Mouse (Mus musculus) heart, embryonic 13.5 days (tissue): ENCODE results near the gene Anxa9. TPM values are rescaled to one million over a fixed set of nuclear protein-coding genes. Genes with fewer than 3 reads are reported as not detected.

Experiments
- ATAC-seq: fragments of 200-750 bp; cut with Nextera tagmentation; 2 replicates; pipeline ENCODE4 v1.8.0; 2017; ENCODE audit warnings: moderate TSS enrichment; ENCODE audit not compliant: insufficient number of reproducible peaks, low FRiP score, low TSS enrichment; ENCODE audit errors: extremely low read depth
- H3K27ac ChIP-seq: fragments of 300-500 bp; sonication (generic); replicated peaks from 2 replicates; pipeline ENCODE4 v1.5.1; 2015; ENCODE audit warnings: moderate library complexity, mild to moderate bottlenecking, inconsistent platforms
- H3K27me3 ChIP-seq: fragments of 300-500 bp; sonication (generic); replicated peaks from 2 replicates; pipeline ENCODE4 v1.6.1; 2015; ENCODE audit warnings: mild to moderate bottlenecking, inconsistent platforms
- H3K36me3 ChIP-seq: fragments of 300-500 bp; sonication (generic); 2 replicates; pipeline ENCODE4 v1.6.1; 2015; ENCODE audit warnings: mild to moderate bottlenecking, inconsistent platforms
- H3K4me1 ChIP-seq: fragments of 300-500 bp; sonication (generic); 2 replicates; pipeline ENCODE4 v1.6.1; 2015; ENCODE audit warnings: inconsistent platforms
- H3K4me2 ChIP-seq: fragments of 300-500 bp; sonication (generic); 2 replicates; pipeline ENCODE4 v1.6.1; 2015; ENCODE audit warnings: inconsistent platforms, mild to moderate bottlenecking, moderate library complexity
- H3K4me3 ChIP-seq: fragments of 300-500 bp; sonication (generic); 2 replicates; pipeline ENCODE4 v1.5.1; 2015; ENCODE audit warnings: moderate library complexity, mild to moderate bottlenecking, inconsistent platforms
- H3K9ac ChIP-seq: fragments of 300-500 bp; sonication (generic); 2 replicates; pipeline ENCODE4 v1.6.1; 2015; ENCODE audit warnings: inconsistent platforms, mild to moderate bottlenecking, moderate library complexity
- H3K9me3 ChIP-seq: fragments of 300-500 bp; sonication (generic); 2 replicates; pipeline ENCODE4 v1.6.1; 2016; ENCODE audit warnings: inconsistent platforms
- WGBS: fragments of 180-500 bp; shearing (Covaris S2); methylation state at CpG from one replicate; pipeline ENCODE4 v1.1.7; 2015; ENCODE audit warnings: mixed read lengths; 5-methylcytosine and 5-hydroxymethylcytosine counted together
- polyA plus RNA-seq: library from polyadenylated mRNA; unstranded; fragments of >200 nt; fragmentation: Nextera tagmentation; extraction: Ambion mirVana; gene quantifications from 2 replicates; pipeline ENCODE4 v1.2.1, GENCODE M21; 2015

Anxa9 gene
- polyA plus RNA-seq, 1 experiment from 2014 or later: 0.90 TPM

DNA sequence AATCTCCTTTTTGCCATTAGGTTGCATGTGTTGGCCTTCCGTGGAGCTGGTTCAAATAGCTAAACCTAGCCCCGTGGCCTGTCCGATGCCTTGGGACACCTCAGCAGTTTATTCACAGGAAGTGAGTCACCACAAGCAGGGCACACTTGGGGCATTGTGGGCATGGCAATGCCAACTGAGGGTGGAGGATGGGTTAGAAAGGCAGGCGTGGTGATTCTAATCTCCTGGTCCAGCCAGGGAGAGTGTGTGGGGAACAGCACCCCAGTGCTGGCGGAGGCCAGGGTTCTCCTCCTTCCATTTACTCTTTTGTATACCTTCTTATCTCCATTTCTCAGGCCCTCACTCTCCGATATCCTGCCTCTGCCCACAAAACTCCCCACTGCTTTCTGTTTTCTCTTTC is 5.6 kb upstream of the Anxa9 start:
- no peak overlapping the region for H3K9ac ChIP-seq
- 57% methylated on average over 6 of the region's 6 CpGs for WGBS
- no peaks in the 10 kb centered on the region for H3K27me3 ChIP-seq
- no peaks in the 10 kb centered on the region for H3K36me3 ChIP-seq
- no peak for ATAC-seq
- H3K9me3 ChIP-seq: no peaks in the 10 kb centered on the region
- H3K4me3 ChIP-seq: no peak overlapping the region
- 0 out of 2 replicates have a peak overlapping the region, but pooled peaks have one; percentile 33 for H3K27ac ChIP-seq
- H3K4me2 ChIP-seq: no peak overlapping the region
- peaks cover 34% of the 10 kb centered on the region for H3K4me1 ChIP-seq

DNA sequence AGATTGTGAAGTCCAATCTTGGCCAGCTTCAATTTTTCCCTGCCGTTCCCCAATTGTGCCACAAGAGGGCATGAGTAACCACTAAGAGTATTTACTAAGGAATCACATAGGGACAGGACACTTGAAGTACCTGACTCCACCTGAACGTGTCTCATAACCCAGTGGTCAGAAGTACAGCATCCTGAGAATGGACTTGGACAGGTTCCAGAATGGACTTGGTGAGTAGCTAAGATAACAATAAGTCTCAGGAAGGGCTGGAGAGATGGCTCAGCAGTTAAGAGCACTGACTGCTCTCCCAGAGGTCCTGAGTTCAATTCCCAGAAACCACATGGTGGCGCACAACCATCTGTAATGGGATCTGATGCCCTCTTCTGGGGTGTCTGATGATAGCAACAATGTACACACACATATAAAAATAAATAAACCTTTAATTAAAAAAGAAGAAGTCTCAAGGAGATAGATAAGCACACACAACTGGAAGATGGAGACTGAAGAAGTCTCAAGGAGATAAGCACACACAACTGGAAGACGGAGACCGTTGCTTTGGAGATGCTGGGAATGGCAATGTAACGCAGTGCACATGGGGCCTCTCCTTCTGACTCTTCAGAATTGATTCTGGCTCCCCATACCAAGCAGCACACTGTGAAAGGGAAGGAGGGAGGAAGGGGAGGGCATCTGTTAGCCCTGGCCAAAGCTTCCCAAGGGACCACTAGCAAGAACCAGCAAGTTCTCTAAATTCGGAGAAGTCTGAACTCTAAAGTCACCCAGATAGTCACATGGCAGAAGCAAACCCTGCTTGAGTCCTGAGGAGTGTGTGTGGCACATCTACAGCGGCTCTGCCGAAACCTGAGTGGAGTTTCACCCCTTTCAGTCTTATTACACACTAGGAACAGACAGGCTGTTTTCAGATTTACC is 4.2 kb upstream of the Anxa9 start:
- no peak for ATAC-seq
- H3K27me3 ChIP-seq: no peaks in the 10 kb centered on the region
- peaks cover 31% of the 10 kb centered on the region for H3K4me1 ChIP-seq
- H3K9ac ChIP-seq: no peak overlapping the region
- no peak overlapping the region for H3K4me2 ChIP-seq
- H3K4me3 ChIP-seq: no peak overlapping the region
- WGBS: 63% methylated on average over 9 of the region's 9 CpGs
- H3K36me3 ChIP-seq: no peaks in the 10 kb centered on the region
- H3K27ac ChIP-seq: no peak overlapping the region
- H3K9me3 ChIP-seq: no peaks in the 10 kb centered on the region

DNA sequence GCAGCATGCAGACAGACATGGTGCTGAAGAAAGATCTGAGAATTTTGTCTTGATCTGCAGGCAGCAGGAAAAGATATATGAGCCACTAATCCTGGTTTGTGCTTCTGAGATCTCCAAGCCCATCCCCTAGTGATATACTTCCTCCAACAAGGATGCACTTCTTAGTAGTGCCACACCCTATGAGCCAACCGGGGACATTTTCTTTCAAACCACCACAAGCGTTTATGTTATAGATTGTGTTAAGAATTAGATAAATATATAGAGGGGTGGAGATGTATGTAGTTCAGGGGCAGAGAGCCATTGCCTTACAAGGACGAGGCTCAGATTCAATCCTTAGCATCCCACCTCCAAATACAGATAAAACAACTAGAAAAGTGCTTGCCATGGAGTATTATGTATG is 3.5 kb upstream of the Anxa9 start:
- peaks cover 28% of the 10 kb centered on the region for H3K4me1 ChIP-seq
- no peak overlapping the region for H3K4me3 ChIP-seq
- H3K36me3 ChIP-seq: no peaks in the 10 kb centered on the region
- H3K9ac ChIP-seq: no peak overlapping the region
- no peak overlapping the region for H3K4me2 ChIP-seq
- H3K27me3 ChIP-seq: no peaks in the 10 kb centered on the region
- 58% methylated on average over 3 of the region's 3 CpGs for WGBS
- ATAC-seq: no peak
- no peak overlapping the region for H3K27ac ChIP-seq
- H3K9me3 ChIP-seq: no peaks in the 10 kb centered on the region

DNA sequence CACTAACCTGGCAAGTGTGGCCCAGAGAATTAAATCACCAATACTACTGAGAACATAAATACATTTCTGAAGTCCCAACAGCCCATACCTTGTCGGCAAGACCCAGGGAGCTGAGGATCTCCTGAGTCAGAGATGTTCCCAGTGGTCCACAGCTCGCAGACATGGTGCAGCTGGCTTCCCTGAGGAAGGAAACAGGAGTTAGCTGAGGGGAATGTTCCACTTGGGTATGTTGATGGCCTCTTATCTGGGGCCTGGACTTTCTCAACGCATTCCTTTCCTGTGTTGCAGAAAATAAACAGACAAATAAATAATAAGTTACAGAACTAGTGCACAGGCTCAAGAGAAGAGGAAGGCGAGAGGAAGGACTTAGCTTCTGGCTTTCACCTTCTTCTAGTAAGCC is 732 bp downstream of the Anxa9 start:
- H3K9ac ChIP-seq: no peak overlapping the region
- peaks cover 10% of the 10 kb centered on the region for H3K4me1 ChIP-seq
- 38% methylated on average over 4 of the region's 4 CpGs for whole genome bisulfite sequencing
- H3K27ac ChIP-seq: no peak overlapping the region
- no peak overlapping the region for H3K4me3 ChIP-seq
- H3K9me3 ChIP-seq: no peaks in the 10 kb centered on the region
- no peaks in the 10 kb centered on the region for H3K27me3 ChIP-seq
- no peak for ATAC-seq
- H3K36me3 ChIP-seq: no peaks in the 10 kb centered on the region
- H3K4me2 ChIP-seq: no peak overlapping the region

DNA sequence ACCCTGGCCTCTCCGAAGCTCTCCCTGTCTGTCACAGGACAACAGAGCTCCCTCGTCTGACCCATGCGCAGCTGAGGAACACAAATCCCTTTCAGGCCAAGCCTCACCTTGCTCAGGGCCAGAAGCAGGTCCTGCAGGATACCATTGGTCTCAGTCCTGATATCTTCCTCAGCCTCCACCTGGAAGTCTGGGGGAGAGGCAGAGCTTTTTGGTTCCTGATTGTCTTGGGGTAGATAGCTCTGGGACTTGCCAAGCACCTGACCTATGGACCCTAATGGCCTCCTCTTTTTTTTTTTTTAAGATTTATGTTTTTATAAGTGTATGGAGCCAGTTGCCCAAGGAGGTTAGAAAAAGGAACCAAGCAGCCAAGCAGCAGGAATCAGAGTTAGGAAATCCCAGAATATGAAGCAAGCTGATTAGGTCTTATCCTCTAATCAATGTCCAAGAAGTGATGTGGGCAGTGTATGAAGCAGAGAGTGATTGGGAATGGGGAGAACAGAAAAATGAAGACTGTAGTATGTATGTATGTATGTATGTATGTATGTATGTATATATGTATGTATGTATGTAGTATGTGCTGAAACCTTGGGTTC is 5.7 kb downstream of the Anxa9 start:
- Histone ChIP-seq H3K4me2 (no peak overlapping the region), H3K9ac (no peak overlapping the region), H3K36me3 (peaks cover 11% of the 10 kb centered on the region), H3K27me3 (no peaks in the 10 kb centered on the region), H3K27ac (no peak overlapping the region), H3K9me3 (no peaks in the 10 kb centered on the region), H3K4me1 (peaks cover 8% of the 10 kb centered on the region), H3K4me3 (no peak overlapping the region)
- WGBS: 67% methylated on average over 3 of the region's 3 CpGs
- ATAC-seq: no peak

DNA sequence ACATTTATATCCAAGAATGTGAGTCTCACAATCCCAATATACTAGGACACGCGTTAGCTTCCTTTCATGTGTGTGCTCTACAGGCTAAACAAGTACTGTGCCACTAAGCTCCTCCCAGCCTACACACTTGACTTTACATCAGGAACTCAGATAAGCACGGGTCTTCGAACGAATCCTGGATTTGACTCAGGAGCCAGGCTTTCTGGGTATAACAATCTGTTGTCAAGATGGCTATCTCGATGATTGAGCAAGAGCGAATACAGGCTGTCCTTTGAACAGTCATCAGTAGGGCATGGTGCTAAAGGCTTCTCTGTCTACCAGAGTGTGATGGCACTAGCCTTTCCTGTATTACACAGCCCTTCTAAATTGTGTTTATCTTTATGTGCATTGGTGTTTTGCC is 9.0 kb downstream of the Anxa9 start:
- H3K36me3 ChIP-seq: peaks cover 39% of the 10 kb centered on the region

DNA sequence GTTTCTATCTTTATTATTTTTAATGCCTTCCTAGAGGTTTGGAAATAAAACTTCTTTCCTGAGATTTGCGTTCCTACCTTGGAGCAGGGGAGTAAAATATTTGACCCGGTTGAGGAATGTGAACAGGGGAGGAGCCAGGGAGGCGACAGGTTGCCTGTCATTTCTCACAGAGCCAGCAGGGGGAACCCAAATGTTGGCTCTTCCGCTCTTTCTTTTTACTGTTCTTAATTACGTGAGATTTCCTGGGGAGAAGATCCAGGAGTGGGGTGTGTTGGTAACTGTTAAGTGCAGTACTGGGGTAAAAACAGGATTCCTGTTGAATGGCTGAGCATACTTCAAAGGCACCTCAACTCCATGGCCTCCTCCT is 10.9 kb downstream of the Anxa9 start:
- no peaks in the 10 kb centered on the region for H3K27me3 ChIP-seq

More for the DNA sequence above, 9.0 kb downstream of the Anxa9 start:
- Histone ChIP-seq H3K27ac (no peak overlapping the region), H3K9ac (no peak overlapping the region), H3K4me1 (peaks cover 14% of the 10 kb centered on the region), H3K9me3 (no peaks in the 10 kb centered on the region), H3K4me3 (no peak overlapping the region), H3K4me2 (no peak overlapping the region), H3K27me3 (no peaks in the 10 kb centered on the region)
- 57% methylated on average over 7 of the region's 7 CpGs for WGBS
- no peak for ATAC-seq

DNA sequence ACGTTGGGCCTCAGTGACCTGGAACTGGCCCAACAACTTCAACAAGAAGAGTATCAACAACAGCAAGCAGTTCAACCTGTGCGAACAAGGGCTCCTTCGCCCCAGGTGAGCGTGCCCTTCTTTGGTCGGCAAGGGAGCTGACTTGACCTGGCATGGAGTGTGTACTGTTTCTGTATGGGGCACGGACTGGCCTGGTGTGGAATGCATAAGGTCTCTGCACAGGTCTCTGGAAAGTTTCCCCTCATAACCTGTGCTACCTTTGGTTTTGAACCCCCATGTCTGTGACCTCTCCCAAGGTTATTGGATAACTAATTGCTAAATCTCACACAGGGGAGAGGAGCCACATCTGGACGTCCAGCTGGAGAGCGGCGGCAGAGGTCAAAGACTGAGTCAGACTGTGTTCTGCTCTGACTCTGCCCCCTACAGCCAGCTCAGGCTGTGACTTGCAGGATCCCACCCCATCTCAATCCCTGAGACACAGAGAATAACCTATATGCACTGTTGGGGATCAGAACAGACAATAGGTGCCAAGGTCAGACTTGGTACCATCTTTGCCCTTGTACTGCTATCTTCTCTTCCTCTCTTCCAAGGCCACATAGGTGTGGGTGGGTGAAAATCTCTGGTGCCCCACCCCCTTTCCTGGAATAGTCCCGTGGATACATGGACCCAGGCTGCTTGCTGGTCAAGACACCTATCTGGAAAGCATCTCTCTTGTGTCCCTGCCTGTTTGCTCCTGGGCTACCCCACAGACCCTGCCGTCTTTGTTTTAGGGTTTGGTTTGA is 11.5 kb downstream of the Anxa9 start:
- Histone ChIP-seq H3K4me2 (0 out of 2 replicates have a peak overlapping the region, but pooled peaks have one; percentile 22), H3K4me3 (no peak overlapping the region), H3K27me3 (no peaks in the 10 kb centered on the region), H3K9ac (no peak overlapping the region), H3K36me3 (peaks cover 62% of the 10 kb centered on the region), H3K9me3 (no peaks in the 10 kb centered on the region), H3K4me1 (peaks cover 14% of the 10 kb centered on the region), H3K27ac (no peak overlapping the region)
- peak; percentile 23; the same call in 1 of the 2 replicates for ATAC-seq
- 75% methylated on average over 11 of the region's 11 CpGs for WGBS

More for the DNA sequence above, 10.9 kb downstream of the Anxa9 start:
- H3K36me3 ChIP-seq: peaks cover 57% of the 10 kb centered on the region
- 11% methylated on average over 5 of the region's 5 CpGs for WGBS
- H3K9me3 ChIP-seq: no peaks in the 10 kb centered on the region
- no peak for ATAC-seq
- no peak overlapping the region for H3K9ac ChIP-seq
- 0 out of 2 replicates have a peak overlapping the region, but pooled peaks have one; percentile 22 for H3K4me2 ChIP-seq
- no peak overlapping the region for H3K4me3 ChIP-seq
- H3K4me1 ChIP-seq: peaks cover 14% of the 10 kb centered on the region
- no peak overlapping the region for H3K27ac ChIP-seq

DNA sequence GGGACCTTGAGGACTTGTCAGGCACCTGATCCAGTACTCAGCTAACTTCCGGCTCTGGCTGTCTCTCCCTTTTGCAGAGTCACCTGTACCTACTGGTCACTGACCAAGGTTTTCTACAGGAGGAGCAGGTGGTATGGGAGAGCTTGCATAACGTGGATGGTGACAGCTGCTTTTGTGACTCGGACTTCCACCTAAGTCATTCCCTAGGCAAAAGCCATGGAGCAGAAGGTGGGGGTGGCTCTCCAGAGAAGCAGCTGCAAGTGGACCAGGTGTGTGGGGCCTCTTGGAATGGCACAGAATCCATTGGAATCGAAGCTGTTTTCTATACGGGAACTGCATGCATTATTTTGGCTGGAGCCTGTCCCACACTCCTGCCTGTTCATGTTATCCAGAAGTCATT is 12.3 kb downstream of the Anxa9 start:
- H3K36me3 ChIP-seq: peaks cover 70% of the 10 kb centered on the region
- no peak overlapping the region for H3K9ac ChIP-seq
- H3K4me3 ChIP-seq: no peak overlapping the region
- no peak overlapping the region for H3K27ac ChIP-seq
- no peaks in the 10 kb centered on the region for H3K27me3 ChIP-seq
- no peak for ATAC-seq
- no peaks in the 10 kb centered on the region for H3K9me3 ChIP-seq
- no peak overlapping the region for H3K4me2 ChIP-seq
- 79% methylated on average over 5 of the region's 5 CpGs for WGBS
- peaks cover 14% of the 10 kb centered on the region for H3K4me1 ChIP-seq

DNA sequence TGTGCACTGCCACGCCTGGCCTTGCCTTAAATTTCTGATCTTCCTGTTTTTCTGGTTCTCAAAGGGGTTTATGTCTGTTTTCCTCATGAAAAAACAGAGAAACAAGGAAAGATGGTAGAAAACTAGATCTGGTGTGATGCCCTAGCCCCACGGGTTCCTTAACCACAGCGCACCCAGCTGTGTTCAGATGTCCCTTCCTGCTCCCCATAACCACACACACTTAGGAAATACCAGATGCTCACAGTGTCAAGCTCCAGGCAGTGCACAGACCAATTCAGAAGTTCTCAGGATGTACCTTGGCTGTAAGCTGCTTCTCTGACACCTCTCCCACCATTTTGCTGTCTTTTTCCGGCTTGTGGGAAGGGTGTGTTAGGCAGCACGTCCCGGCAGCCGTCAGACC is 12.7 kb downstream of the Anxa9 start:
- Histone ChIP-seq H3K4me3 (no peak overlapping the region), H3K9ac (no peak overlapping the region), H3K9me3 (no peaks in the 10 kb centered on the region), H3K4me1 (peaks cover 14% of the 10 kb centered on the region), H3K36me3 (peaks cover 74% of the 10 kb centered on the region), H3K27me3 (no peaks in the 10 kb centered on the region), H3K4me2 (no peak overlapping the region), H3K27ac (no peak overlapping the region)
- WGBS: 86% methylated on average over 7 of the region's 7 CpGs
- ATAC-seq: no peak

DNA sequence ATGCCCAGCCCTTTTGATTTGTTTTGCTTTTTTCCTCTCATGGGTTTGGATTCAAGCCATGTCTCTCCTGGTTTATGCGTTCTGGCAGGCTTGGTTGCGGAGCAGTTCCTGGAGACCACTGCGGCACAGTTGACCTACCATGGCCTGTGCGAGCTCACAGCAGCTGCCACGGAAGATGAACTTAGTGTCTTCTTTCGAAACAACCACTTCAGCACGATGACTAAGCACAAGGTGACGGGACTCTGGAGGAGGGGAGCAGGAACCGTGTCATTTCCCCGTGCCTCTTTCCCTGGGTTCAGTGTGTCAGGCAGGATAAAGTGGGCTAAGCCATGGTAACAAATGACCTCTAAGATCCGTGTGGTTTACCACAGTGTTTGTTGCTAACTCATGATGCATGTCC is 13.4 kb downstream of the Anxa9 start:
- H3K36me3 ChIP-seq: peaks cover 81% of the 10 kb centered on the region
- H3K4me2 ChIP-seq: no peak overlapping the region
- no peak overlapping the region for H3K4me3 ChIP-seq
- no peak overlapping the region for H3K27ac ChIP-seq
- H3K4me1 ChIP-seq: peaks cover 14% of the 10 kb centered on the region
- no peak for ATAC-seq
- WGBS: 69% methylated on average over 11 of the region's 11 CpGs
- no peaks in the 10 kb centered on the region for H3K27me3 ChIP-seq
- no peaks in the 10 kb centered on the region for H3K9me3 ChIP-seq
- H3K9ac ChIP-seq: no peak overlapping the region
